Mouse (Mus musculus) gastrocnemius, adult 2 months (tissue): ENCODE data around the gene Tspoap1. TPM values are rescaled to one million over a fixed set of nuclear protein-coding genes. Genes with fewer than 3 reads are reported as not detected.

Source experiments
- DNase-seq: peaks from one replicate; pipeline ENCODE4 v3.0.0; 2022
- H3K27ac ChIP-seq: fragments of 200-600 bp; 2 replicates; pipeline ENCODE4 v1.8.1; 2022; ENCODE audit warnings: mild to moderate bottlenecking
- H3K4me3 ChIP-seq: fragments of 200-600 bp; 2 replicates; pipeline ENCODE4 v1.8.1; 2022; ENCODE audit warnings: mild to moderate bottlenecking, moderate library complexity
- CTCF ChIP-seq: fragments of 200-600 bp; IDR thresholded peaks from 2 replicates; pipeline ENCODE4 v1.8.1; 2022; ENCODE audit warnings: antibody characterized with exemption, mild to moderate bottlenecking, moderate library complexity
- intact Hi-C: fragments of 180-260 bp; cut with DNase I; formaldehyde crosslinking; loops from one replicate; pipeline ENCODE4 v1.15.1; 2025
- total RNA-seq, 2 experiments: library from RNA; stranded (reverse); gene quantifications; 2 replicates each; pipeline ENCODE4 v1.2.3; 2021

Gene Tspoap1
- total RNA-seq, 2 experiments from 2014 or later, result not detected

DNA sequence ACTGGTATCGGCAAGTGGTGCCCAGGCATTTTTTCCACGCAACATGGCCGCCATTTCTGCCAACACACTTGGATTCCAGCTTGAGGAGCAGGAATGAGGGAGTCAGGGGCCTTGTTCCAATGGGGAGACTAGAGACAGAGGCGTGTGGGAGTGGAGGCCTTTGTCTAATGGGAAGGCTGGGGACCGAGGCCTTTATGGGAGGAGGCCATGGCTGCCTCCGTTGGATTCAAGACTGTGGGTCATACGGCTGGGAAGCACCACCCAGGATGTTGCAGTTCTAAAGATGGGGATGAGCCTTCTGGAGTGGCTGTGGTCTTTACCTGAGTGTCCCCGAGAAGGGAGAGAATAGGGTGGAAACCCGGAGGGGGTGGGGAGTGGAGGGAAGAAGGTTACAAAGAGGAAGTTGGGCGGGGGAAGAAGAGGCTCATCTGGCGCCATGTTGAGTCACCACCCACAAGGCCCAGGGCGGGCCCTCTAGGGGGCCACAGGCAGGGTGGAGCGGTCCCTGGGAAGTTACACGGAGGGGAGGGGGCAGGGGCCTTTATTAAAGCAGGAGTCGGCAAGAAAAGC is 4.0 kb upstream of the Tspoap1 start:
- H3K27ac ChIP-seq, result peak overlapping the region; percentile 51; the same call in 1 of the 2 replicates
- H3K4me3 ChIP-seq, result peak overlapping the region; percentile 57
- TF ChIP-seq CTCF, result no peak
- intact Hi-C loops, result no loop called here
- peak; percentile 34 for DNase-seq

DNA sequence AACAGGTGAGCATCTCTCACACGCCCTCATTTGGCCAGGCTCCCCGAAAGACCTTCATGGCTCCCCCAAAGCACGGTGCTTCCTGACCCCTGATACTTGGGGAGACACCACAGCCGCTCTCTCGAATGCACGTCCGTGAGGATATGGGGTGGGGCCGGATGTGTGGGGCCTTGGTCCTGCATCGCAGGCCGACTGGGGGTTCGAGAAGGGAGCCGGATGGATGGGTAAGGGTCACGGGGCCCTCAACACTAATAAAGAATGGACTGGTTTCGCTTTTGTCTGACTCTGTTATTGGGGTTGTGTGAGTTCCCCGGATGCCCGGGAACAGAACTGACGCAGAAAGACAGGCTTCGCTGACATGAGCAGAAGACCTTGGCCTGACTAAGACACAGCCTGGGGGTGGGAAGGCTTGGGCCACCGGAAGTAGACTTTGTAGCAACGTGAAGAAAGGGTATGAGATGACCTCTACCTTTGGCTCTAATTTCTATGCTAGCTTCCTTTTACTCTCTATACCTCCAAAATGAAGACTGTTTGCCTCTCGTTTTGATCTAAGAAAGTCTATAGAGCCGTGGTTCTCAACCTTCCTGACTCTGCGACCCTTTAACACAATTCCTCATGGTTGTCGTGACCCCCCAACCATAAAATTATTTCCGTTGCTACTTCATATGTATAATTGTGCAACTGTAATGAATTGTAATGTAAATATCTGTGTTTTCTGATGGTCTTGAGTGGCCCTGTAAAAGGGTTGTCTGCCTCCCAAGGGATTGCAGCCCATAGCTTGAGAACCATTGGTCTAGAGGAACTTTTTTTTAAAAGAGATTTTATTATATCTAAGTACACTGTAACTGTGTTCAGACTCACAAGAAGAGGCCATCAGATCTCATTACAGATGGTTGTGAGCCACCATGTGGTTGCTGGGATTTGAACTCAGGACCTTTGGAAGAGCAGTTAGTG is 3.1 kb upstream of the Tspoap1 start:
- intact Hi-C loops, result no loop called here
- no peak for TF ChIP-seq CTCF
- Histone ChIP-seq H3K4me3 (peak overlapping the region; percentile 57), H3K27ac (no peak overlapping the region)
- DNase-seq, result peak; percentile 15

DNA sequence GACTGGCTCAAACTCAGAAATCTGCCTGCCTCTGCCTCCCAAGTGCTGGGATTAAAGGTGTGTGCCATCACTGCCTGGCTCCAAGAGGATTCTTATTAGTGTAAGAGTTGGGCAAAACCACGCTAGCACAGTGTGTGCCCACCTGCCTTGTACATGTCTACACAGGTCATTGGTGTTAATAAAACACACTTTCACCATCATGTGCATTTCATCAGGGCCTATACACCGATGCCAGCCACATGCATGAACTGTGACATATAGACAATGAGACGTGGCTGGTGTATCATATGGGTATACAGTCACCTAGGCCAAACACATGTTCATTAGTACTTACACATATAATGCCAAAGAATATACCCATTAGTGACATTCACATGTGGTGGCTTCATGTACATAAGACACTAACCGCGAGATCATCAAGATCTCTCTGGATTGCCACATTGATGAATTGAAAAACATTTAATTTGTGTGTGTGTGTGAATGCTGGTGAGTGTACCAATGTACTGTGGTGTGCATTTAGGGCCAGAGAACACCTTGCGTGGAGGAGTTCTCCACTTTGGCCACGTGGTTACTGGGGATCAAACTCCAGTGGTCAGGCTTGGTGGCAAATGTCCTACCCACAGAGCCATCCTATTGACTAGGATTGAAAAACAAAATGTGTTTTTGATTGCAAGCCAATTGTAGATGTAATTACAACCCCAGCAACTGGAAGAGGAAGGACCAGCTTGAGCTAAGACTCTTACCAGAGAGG is 2.0 kb upstream of the Tspoap1 start:
- no peak for DNase-seq
- intact Hi-C loops, result no loop called here
- Histone ChIP-seq H3K4me3 (no peak overlapping the region), H3K27ac (no peak overlapping the region)
- TF ChIP-seq CTCF, result no peak

DNA sequence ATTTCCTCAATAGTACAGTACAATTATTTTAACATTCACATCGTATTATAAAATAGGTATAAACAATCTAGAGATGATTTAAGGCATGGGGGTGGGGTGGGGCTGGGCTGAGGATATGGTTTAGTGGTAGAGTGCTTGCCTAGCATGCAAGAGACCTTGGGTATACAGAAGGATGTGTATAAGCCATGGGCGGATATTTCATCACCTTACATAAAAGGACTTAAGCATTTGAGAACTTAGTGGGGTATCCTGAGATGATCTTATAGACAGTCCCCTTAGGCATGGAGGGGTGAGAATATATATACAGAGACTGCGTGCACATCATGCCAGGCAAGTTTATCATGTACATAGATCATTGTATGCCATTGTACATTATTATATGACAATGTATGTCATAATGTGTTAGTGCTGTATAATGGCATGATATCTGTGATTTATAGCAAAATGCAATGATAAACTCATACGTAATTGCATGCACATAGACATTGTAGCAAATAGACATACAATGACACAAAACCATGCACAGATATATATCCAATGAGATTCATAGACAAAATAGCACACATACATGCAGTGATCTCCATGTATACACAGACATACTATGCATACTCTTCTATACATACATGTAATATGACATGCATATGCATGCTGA is 1.3 kb upstream of the Tspoap1 start:
- no peak for DNase-seq
- Histone ChIP-seq H3K27ac (no peak overlapping the region), H3K4me3 (no peak overlapping the region)
- intact Hi-C loops, result no loop called here
- TF ChIP-seq CTCF, result no peak

DNA sequence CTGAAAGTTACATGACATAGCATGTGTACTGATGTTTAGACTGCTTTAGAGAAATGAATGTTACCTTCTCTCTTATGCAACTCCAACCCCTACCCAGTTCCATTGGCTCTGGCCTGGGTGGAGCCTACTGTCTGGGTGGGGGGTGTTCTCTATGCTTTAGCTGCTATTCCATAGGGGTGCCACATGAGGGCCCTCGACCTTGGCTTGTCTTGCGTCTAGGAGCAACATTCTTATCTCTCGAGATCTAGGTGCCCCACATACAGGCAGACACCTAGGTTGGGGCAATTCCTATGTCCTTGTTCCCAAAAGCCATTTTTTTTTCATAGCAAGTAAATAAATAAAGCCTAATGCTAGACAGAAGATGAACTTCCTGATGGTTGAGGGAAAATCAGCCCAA is 734 bp upstream of the Tspoap1 start:
- Histone ChIP-seq H3K27ac (no peak overlapping the region), H3K4me3 (no peak overlapping the region)
- intact Hi-C loops, result no loop called here
- TF ChIP-seq CTCF, result no peak
- peak; percentile 10 for DNase-seq

DNA sequence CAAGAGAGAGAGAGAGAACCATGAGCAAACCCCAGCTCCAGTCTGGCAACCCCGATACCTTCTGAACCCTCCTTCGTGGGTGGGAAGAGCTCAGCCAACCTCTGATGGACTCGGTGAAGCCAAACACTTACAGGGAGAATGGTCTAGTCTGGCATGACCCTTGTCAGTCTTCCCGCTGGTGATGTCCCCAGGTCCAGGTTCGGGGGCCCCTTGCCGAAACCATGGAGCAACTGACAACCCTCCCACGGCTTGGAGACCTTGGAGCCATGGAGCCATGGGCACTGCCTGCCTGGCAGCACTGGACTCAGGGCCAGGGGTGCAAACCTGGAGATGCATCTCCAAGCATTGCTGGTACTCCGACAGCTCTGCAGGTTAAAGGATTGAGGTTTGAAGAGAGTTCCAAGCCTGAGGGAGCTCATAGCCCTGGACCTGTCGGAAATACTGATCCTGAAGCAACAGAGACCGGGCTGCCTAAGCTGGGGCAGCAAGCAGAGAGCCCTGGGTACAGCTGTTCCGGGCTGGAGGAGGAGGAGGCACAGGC is 910 bp downstream of the Tspoap1 start:
- H3K27ac ChIP-seq, result no peak overlapping the region
- no peak for TF ChIP-seq CTCF
- DNase-seq, result peak; percentile 12
- intact Hi-C loops, result no loop called here
- H3K4me3 ChIP-seq, result no peak overlapping the region

DNA sequence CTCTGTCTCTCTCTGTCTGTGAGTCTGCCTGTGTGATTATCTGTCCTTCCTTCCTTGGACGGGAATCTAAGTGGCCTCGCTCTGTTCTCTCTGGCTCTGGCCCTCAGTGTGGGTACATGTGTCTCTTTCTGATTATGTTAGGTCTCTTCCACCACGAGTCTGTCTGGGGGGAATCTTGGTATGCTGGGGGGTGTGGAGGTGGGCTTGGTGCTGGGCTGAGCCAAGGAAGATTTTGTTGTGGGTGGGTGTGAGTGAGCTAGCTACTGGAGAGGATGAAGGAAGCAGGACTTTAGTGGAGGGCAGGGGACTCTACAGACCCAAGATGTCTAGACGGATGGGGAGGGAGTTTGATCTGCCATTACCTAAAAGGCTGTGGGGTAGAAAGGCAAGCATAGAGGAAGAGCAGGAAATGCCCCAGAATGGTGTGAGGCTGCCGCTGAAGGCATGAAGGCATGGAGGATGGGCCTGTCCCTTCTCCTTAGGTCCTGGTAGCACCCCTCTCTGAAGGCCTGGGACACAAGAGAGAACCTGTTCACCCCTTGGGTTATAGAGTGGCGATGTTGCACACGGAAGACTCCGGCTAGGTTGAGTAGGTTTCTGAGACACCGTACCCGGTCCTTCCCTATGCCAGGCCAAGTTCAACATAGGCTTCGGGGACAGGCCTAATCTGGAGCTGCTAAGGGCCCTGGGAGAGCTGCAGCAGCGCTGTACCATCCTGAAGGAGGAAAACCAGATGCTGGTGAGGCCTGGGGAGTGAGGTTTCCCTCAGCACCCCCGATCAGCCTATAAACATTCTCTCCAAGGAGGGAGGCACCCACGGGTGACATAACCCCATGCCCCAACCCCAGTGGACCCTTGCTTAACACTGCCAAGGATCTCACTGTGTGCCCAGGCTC is 1.7 kb downstream of the Tspoap1 start:
- intact Hi-C loops, result no loop called here
- no peak for DNase-seq
- H3K4me3 ChIP-seq, result no peak overlapping the region
- H3K27ac ChIP-seq, result no peak overlapping the region
- TF ChIP-seq CTCF, result no peak

DNA sequence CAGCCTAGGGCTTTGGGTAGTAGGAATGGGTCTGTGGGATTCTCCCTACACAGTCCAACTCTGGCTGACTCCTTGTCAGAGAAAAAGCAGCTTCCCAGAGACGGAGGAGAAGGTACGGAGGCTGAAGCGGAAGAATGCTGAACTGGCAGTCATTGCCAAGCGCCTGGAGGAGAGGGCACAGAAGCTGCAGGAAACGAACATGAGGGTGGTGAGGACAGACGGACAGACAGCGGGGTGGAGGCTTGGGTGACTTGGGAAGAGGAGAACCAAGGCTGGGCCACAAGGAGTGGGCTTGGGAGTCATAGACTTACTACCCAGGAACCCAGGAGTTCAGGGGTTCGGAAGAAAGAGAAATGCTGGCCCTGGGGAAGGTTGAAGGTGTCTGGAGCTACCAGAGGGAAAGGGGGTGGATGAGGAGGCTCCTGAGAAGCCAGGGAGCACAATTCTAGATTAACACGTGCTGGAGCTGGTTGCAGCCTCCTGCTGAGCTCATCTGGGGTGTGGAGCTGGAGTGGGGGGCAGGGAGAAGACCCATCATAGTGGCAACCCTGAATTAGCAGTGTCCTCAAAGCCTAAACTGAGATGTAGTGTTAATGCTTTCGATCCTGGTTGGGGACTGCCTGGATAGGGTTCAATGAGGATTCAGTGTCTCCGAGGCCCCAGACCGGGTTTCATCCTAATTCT is 2.5 kb downstream of the Tspoap1 start:
- no peak for DNase-seq
- intact Hi-C loops, result no loop called here
- H3K4me3 ChIP-seq, result no peak overlapping the region
- TF ChIP-seq CTCF, result no peak
- no peak overlapping the region for H3K27ac ChIP-seq

DNA sequence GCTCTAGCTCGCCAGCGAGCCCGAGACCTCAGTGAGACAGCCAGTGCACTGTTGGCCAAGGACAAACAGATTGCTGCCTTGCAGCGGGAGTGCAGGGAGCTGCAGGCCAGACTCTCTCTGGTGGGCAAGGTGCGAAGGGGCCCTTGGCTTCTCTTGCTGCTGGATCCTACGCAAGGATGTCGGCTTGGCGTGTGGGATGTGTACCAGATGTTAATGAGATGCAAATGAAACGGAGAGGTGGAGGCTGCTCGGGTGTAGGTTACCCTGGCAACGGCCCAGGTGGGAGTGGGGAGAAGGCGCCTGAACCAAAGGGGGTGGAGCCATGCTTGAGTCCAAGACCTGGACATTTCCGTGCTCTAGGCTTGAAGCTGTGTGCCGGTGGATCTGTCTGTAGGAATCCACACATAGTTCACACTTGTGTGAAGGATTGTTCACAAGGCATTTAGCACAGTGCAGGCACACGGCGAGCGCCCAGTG is 3.2 kb downstream of the Tspoap1 start:
- peak; percentile 15 for DNase-seq
- intact Hi-C loops, result no loop called here
- Histone ChIP-seq H3K4me3 (peak overlapping the region; percentile 51), H3K27ac (no peak overlapping the region)
- TF ChIP-seq CTCF, result no peak

DNA sequence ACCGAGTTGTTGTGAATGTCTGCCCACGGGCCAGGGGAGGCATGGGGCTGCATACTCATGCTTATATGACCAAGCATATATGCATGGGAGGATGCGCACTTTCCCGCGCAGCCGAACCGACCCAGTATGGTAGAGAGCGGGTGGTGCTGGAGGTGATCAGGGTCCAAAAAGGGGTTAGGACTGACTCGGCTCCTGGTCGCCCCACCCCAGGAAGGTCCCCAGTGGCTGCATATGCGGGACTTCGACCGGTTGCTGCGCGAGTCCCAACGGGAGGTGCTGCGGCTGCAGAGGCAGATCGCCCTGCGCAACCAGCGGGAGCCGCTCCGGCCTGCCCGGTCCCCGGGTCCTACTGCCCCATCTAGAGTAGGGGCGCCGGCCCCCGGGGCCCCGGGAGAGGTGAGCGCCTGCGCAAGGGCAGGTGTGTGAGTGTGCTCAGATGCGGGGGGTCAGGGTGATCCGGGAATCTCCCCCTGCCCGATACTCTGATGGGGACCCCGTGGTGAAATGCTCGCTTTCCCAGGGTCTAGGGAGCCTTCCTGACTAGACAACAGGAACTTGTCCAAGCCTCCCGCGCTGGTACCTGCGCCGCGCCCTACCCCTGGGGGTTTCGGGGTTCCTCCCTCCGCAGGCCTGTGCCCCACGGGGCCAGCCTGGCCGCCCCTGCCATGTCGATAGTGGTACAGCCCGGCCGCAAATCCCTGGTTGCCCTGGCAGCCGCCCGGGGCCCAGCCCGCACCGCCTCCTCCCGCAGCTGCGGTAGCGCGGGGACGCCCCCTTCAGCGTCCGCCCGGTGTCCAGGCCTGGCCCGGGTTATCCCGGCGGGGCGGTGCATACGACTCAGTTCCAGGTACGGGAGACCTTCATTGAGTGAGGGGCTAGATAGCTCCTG is 3.9 kb downstream of the Tspoap1 start:
- DNase-seq, result peak; percentile 19
- H3K4me3 ChIP-seq, result peak overlapping the region; percentile 51
- TF ChIP-seq CTCF, result no peak

More for the DNA sequence above, 3.9 kb downstream of the Tspoap1 start:
- H3K27ac ChIP-seq, result no peak overlapping the region
- intact Hi-C loops, result no loop called here
